Mouse (Mus musculus) MEL (cell line): Measurements from ENCODE around the gene Lin7a.

ENCODE experiments used
- CHD2 ChIP-seq: IDR thresholded peaks from 2 replicates; pipeline ENCODE4 v1.6.1; 2011; ENCODE audit warnings: low read length, improper control_type of control experiment
- CTCF ChIP-seq, 3 experiments: IDR thresholded peaks in 2 of 3; conservative IDR thresholded peaks in 1 of 3; 2 replicates each; pipeline ENCODE4 v1.5.1; 2011 to 2012; ENCODE audit warnings: low read length in 3 of 3, low read depth in 2 of 3, mild to moderate bottlenecking in 2 of 3, improper control_type of control experiment in 1 of 3, inconsistent platforms in 1 of 3, mixed read lengths in 1 of 3, moderate library complexity in 1 of 3; ENCODE audit not compliant: control insufficient read depth in 1 of 3, insufficient read depth in 1 of 3, poor library complexity in 1 of 3, severe bottlenecking in 1 of 3
- ETS1 ChIP-seq: IDR thresholded peaks from 2 replicates; pipeline ENCODE4 v1.6.1; 2012; ENCODE audit warnings: low read depth, mild to moderate bottlenecking, inconsistent platforms, low read length, improper control_type of control experiment, moderate library complexity
- JUND ChIP-seq: IDR thresholded peaks from 2 replicates; pipeline ENCODE4 v1.6.1; 2011; ENCODE audit warnings: low read depth, mild to moderate bottlenecking, improper control_type of control experiment, low read length
- MAZ ChIP-seq: IDR thresholded peaks from 2 replicates; pipeline ENCODE4 v1.6.1; 2012; ENCODE audit warnings: low read depth, mild to moderate bottlenecking, inconsistent platforms, low read length, improper control_type of control experiment
- POLR2A ChIP-seq, 2 experiments: IDR thresholded peaks; 2 replicates each; pipeline ENCODE4 v1.6.1; 2011 to 2012; ENCODE audit warnings: low read length in 2 of 2, mild to moderate bottlenecking in 2 of 2, control low read depth in 1 of 2, improper control_type of control experiment in 1 of 2, low read depth in 1 of 2, moderate library complexity in 1 of 2; ENCODE audit not compliant: control insufficient read depth in 1 of 2, insufficient read depth in 1 of 2, poor library complexity in 1 of 2
- UBTF ChIP-seq: IDR thresholded peaks from 2 replicates; pipeline ENCODE4 v1.6.1; 2012; ENCODE audit warnings: low read depth, mild to moderate bottlenecking, inconsistent platforms, low read length, improper control_type of control experiment, moderate library complexity, borderline replicate concordance; ENCODE audit not compliant: insufficient read depth

- TF ChIP-seq ETS1 (no peak), UBTF (no peak), CHD2 (no peak), POLR2A (IDR thresholded peaks at IDR 0.05; ENCODE audit: control insufficient read depth in 1 of 2, insufficient read depth in 1 of 2, low read depth in 1 of 2, low read length in 2 of 2, poor library complexity in 1 of 2) (no peak), JUND (no peak), MAZ (no peak), CTCF (IDR thresholded peaks at IDR 0.05 in 2 of 3, conservative IDR thresholded peaks at IDR 0.05 in 1 of 3; ENCODE audit: control insufficient read depth in 1 of 3, insufficient read depth in 1 of 3, low read depth in 2 of 3, low read length in 3 of 3, poor library complexity in 1 of 3, severe bottlenecking in 1 of 3) (no peak)
Observed at GRCm38 (mm10) chr10:107247001-107247670, 24.4 kb upstream of the Lin7a start.
